Mouse (Mus musculus): ENCODE measurements at regions not wholly inside any gene's neighbourhood (a gene's known extent, or its start where the extent isn't known, plus 50 kb on each side); places are given as distances from the start of the nearest gene placed in this dataset.

DNA sequence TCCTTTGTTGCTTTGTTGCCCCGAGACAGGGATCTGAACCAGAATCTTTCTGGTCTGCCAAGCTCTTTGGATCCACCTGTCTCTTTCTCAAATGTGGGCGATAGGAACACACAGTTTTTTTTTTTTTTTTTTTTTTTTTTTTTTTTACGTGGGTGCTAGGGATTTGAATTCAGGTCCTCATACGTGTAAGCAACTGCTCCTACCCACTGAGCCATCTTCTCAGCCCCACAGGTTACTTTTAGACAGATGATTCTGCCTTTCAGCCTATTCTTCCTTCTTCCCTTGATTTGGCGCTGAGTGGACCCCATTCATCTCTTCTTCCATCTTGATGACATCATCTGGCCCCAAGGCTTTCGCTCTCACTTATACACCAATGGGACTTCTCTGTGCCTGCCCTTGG, 80.5 kb upstream of the Got2 start:
- 61% methylated on average over 6 of the region's 6 CpGs for WGBS (ENCODE audit: insufficient replicate concordance)
- no peak for ATAC-seq (ENCODE audit: low read depth)
- H3K4me3 ChIP-seq (ENCODE audit: low read depth, low read length), result no peak overlapping the region

DNA sequence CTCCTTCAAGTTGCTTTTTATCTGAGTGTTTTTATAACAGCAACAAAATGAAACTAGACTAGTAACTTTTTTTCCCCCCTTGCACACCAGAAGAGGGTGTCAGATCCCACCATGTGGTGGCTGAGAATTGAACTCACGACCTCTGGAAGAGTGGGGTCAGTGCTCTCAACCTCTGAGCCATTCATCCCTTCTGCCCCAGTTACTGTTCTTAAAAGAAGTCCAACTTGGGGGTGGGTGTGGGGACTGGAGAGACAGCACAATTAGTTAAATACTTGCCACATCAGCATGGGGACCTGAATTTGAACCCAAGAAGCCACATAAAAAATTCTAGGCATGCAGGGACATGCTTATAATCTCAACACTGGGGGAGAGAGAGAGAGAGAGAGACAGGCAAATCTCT, 78.1 kb upstream of the Got2 start:
- no peaks in the 10 kb centered on the region for H3K36me3 ChIP-seq (ENCODE audit: control insufficient read depth, insufficient read depth)
- 30% methylated on average over 1 of the region's 1 CpGs for WGBS (ENCODE audit: insufficient replicate concordance)
- H3K4me2 ChIP-seq (ENCODE audit: low read depth, low read length), result no peak overlapping the region
- H3K4me1 ChIP-seq (ENCODE audit: control insufficient read depth, low read depth, low read length), result no peaks in the 10 kb centered on the region
- ATAC-seq (ENCODE audit: low read depth), result no peak
- H3K4me3 ChIP-seq (ENCODE audit: low read depth, low read length), result no peak overlapping the region
- H3K9me3 ChIP-seq (replicated peaks; ENCODE audit: control insufficient read depth, low read length), result no peaks in the 10 kb centered on the region
- no peak overlapping the region for H3K9ac ChIP-seq (ENCODE audit: low read depth, low read length)
- no peak overlapping the region for H3K27ac ChIP-seq (ENCODE audit: low read length)
- no peaks in the 10 kb centered on the region for H3K27me3 ChIP-seq (ENCODE audit: control insufficient read depth, insufficient read depth, low read depth, low read length)

More for the DNA sequence above, 80.5 kb upstream of the Got2 start:
- Histone ChIP-seq H3K36me3 (ENCODE audit: control insufficient read depth, insufficient read depth) (no peaks in the 10 kb centered on the region), H3K27ac (ENCODE audit: low read length) (no peak overlapping the region), H3K27me3 (ENCODE audit: control insufficient read depth, insufficient read depth, low read depth, low read length) (no peaks in the 10 kb centered on the region), H3K9me3 (replicated peaks; ENCODE audit: control insufficient read depth, low read length) (no peaks in the 10 kb centered on the region), H3K9ac (ENCODE audit: low read depth, low read length) (no peak overlapping the region), H3K4me2 (ENCODE audit: low read depth, low read length) (no peak overlapping the region), H3K4me1 (ENCODE audit: control insufficient read depth, low read depth, low read length) (no peaks in the 10 kb centered on the region)

DNA sequence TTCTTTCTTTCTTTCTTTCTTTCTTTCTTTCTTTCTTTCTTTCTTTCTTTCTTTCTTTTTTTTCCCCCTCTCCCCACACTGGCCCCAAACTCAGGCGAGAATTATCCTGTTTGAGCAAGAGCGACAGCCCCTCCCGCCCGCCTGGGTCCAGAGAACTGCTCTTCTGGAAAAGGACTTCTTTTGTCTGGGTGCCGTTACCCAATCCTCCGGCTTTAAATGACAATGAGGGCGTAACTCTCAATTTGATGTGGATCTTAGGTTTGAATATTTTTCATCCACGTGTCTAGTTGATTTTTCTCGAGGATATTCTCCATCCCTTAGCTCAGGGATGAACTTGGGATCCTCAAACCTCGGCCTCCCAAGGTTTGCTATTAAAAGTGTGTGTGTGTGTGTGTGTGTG, 63.9 kb upstream of the Got2 start:
- Histone ChIP-seq H3K4me1 (ENCODE audit: control insufficient read depth, low read depth, low read length) (no peaks in the 10 kb centered on the region), H3K36me3 (ENCODE audit: control insufficient read depth, insufficient read depth) (no peaks in the 10 kb centered on the region), H3K27me3 (ENCODE audit: control insufficient read depth, insufficient read depth, low read depth, low read length) (no peaks in the 10 kb centered on the region), H3K4me3 (ENCODE audit: low read depth, low read length) (no peak overlapping the region), H3K9me3 (replicated peaks; ENCODE audit: control insufficient read depth, low read length) (no peaks in the 10 kb centered on the region), H3K4me2 (ENCODE audit: low read depth, low read length) (no peak overlapping the region), H3K27ac (ENCODE audit: low read length) (no peak overlapping the region), H3K9ac (ENCODE audit: low read depth, low read length) (no peak overlapping the region)
- WGBS (ENCODE audit: insufficient replicate concordance), result 33% methylated on average over 10 of the region's 10 CpGs
- no peak for ATAC-seq (ENCODE audit: low read depth)

DNA sequence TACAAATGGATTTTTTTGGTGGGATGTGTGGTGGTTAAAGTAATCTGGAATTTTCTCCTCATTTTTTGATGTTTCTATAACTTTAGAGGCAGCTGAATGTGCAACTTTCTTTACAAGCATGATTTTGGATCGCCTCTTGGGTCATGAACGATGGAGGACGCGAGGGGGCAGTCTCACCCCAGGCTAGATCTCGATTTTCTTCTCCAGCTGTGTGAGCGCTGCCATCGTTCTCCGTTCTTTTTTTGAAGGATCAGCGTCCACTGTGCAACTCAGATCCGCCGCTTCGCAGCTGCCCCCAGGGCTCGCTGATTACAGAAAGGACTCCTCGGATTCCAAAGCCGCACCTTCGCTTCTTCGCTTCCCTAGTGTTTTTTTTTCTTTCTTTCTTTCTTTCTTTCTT, 63.4 kb upstream of the Got2 start:
- no peak overlapping the region for H3K27ac ChIP-seq (ENCODE audit: low read length)
- H3K4me1 ChIP-seq (ENCODE audit: control insufficient read depth, low read depth, low read length), result no peaks in the 10 kb centered on the region
- no peaks in the 10 kb centered on the region for H3K9me3 ChIP-seq (replicated peaks; ENCODE audit: control insufficient read depth, low read length)
- H3K4me2 ChIP-seq (ENCODE audit: low read depth, low read length), result peak overlapping the region; percentile 22; the same call in 1 of the 2 replicates
- no peaks in the 10 kb centered on the region for H3K36me3 ChIP-seq (ENCODE audit: control insufficient read depth, insufficient read depth)
- no peaks in the 10 kb centered on the region for H3K27me3 ChIP-seq (ENCODE audit: control insufficient read depth, insufficient read depth, low read depth, low read length)
- H3K9ac ChIP-seq (ENCODE audit: low read depth, low read length), result no peak overlapping the region
- H3K4me3 ChIP-seq (ENCODE audit: low read depth, low read length), result no peak overlapping the region
- 2% methylated on average over 17 of the region's 17 CpGs for WGBS (ENCODE audit: insufficient replicate concordance)
- no peak for ATAC-seq (ENCODE audit: low read depth)
